Mouse (Mus musculus) retina, postnatal 1 day (tissue): ENCODE measurements around the gene Kdm2b.

Experiments used
- DNase-seq: peaks from one replicate; pipeline ENCODE4 v3.0.0-alpha.2; 2012

Gene Kdm2b

DNA sequence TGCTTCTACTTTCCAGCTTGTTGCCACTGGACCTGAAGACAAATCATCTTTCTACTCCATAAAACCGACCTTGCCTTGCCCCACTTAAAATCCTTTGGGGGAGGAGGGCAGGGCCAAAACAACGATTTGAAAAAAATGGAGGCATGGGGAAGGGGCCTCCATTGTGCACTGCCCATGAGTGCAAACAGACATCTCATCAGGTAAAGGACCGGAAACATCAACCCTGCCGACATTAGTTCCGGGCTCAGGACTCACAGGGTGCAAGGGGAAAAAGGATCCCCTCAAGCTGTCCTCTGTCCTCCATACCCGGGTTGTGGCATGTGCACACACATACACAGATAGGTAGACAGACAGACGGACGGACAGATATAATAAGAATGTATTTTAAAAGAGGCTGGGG, 164.5 kb downstream of the Kdm2b start:
- no peak for DNase-seq

DNA sequence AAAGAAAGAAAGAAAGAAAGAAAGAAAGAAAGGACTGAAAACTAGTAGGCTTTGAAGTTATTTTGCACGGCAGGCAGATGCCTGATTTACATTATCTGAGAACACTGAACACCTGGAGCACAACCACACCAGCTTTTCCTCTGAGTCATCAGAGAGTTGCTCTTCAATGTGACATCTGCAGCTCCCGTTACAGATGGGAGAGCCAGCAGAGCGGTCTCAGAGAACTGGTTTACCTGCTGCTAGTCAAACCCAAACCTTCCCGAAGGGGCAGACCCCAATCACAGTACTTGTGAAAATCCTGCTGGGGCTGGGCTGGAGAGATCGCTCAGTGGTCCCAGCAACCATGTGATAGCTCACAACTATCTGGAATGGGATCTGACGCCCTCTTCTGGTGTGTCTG, 165.2 kb downstream of the Kdm2b start:
- DNase-seq: no peak

DNA sequence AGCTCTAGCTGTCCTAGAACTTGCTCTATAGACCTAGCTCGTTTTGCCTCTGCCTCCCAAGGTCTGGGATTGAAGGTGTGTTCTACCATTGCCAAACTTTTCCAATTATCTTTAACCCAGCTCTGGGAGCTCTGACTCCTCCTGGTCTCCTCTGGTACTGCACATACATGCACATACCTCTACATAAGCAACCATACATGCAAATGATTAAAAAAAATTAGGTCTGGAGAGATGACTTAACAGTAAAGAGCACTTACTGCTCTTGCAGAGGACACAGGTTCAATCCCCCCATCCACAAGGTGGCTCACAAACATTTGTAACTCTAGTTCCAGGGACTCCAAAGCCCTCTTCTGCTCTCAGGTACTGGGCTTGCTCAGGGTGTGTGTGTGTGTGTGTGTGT, 165.6 kb downstream of the Kdm2b start:
- peak; percentile 16 for DNase-seq

DNA sequence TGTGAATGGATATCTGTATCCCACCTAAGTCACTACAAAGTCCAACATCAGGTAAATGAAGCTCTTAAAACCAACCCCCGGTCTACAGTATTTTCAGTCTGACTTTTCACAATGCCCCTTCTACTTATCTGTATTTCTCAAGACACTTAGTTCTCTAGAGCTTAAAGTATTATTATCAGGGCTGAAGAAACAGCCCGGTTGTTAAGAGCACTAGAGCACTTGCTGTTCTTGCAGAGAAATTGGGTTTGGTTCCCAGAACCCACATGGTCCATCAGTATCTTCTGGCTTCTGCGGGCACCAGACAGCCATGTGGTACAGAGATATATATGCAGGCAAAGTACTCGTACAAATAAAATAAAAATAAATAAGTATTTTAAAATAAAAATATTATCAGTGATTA, 167.2 kb downstream of the Kdm2b start:
- no peak for DNase-seq

DNA sequence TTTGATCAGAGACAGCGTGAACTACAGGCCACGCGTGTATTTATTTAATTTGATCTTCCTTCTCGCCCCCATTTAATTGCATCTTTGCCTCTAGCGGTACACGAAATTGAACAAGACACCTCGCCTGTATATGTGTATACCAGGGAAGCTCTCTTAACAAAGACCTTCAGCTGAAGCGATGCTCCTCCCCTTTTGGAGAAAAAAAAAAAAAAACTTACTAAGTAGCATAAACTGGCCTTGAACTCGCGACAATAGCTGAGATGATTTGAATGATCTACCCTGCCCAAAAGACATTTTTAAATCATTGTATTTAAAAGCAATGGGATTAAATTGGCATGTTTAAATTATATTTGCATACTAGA, 168.1 kb downstream of the Kdm2b start:
- no peak for DNase-seq

DNA sequence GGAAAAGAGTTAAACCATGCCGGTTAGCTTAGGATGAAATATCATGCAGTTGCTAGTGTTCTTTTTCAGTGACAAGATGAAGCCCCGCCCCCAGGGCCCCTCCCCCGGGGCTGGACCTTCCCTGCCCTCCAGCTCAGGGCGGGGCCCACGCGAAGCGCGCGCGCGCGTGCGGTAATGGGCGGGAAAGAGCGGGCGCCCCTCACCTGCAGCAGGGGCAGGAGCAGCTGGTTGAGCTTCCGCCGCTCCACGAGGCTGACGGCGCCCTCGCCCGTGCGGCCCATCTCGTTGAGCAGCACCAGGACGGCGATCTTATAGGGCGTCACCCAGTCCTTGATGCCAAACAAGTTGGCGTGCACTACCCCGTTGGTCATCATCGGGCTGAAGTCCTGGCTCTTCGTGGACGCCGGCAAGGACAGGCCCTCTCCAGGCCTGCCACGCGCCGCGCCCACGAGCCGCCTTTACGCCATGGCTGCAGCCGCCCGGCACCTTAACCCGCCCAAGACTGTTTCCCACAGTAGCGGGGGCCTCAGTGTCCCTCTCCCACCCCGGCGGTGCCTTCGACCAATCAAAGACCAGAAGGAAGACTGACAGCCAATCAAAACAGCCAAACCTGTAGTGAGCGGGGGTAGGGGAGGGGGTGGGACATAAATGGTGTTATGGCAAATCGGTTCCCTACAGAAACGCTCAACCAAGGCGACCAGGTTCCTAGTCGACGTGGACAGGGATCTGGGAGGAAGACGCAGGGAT, 168.7 kb downstream of the Kdm2b start, which contains the start of gene Anapc5:
Anapc5 (minus strand) TSS at position 563 of the 747 bp plus-strand sequence.
- peak; percentile 99 for DNase-seq
